Mouse (Mus musculus) CD4-positive, CD25-positive, alpha-beta regulatory T cell (primary cell): Measurements from ENCODE around the gene Begain. TPM values are rescaled to one million over a fixed set of nuclear protein-coding genes. Genes with fewer than 3 reads are reported as not detected.

Experiments used
- polyA plus RNA-seq: library from polyadenylated mRNA; unstranded; fragments of 100-300 nt; shearing (Covaris generic); gene quantifications from one replicate; pipeline ENCODE4 v1.2.1, GENCODE M21; 2017

The Begain gene
- polyA plus RNA-seq = 3.0 TPM

DNA sequence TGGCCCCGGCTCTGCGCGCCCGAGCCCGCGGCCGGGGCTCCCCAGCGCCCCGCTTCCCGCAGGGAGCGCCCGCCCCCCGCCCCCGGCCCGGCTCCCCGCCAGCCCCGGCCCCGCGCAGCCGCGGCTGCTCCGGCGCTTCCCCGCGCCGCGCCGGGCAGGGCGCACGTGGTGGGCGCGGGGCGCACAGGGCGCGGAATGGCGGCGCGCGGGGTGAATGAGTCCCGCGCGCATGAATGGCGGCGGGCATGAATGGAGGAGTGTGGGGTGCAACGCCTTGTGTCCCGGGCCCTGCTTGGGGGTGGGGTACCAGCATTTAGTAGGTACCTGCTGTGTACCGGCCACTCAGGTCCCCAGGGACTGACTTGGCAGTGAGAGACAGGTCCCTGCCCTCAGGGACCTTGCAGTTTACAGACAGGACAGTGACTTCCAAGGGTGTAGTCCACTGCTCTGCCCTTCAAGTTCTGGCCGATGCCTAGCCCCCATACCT is at the start of gene Begain:
Gene Begain, minus strand, starts transcription at position 51 of the 487 bp plus-strand sequence.

Other genes with a start within 250 kb of the Begain start
- 10.9 TPM for gene Slc25a29, start 232.3 kb downstream of the Begain start, polyA plus RNA-seq
- gene Slc25a47, start 232.2 kb downstream of the Begain start, polyA plus RNA-seq = 1.4 TPM
- gene Wdr25, start 174.6 kb downstream of the Begain start, polyA plus RNA-seq = 9.4 TPM
- 83.3 TPM for gene Wars, start 174.0 kb downstream of the Begain start, polyA plus RNA-seq